Mouse (Mus musculus) CD4-positive, CD25-positive, alpha-beta regulatory T cell, adult 2 months (primary cell): ENCODE data around the gene Parvg.

Source experiments
- DNase-seq: peaks from one replicate; pipeline ENCODE4 v3.0.0-alpha.2; 2012; ENCODE audit warnings: low read depth, low spot score

The Parvg gene

DNA sequence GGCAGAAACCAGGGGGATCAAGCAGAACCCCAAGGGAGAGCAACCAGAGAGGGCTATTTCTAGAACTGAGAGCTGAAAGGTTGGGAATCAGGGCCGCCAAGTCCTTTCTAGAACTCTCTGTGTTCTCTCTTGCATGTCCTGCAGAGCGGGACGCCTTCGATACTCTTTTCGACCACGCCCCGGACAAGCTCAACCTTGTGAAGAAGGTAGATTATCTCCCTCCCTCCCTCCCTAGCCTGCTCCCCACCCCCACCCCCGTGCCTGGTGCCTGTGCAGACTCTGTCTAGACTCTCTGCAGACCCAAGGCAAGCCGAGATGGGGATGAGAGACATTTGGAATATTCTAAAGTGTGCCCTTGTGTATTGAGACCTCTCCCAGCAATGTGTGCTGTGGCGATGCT, 20.6 kb upstream of the Parvg start:
- DNase-seq, result no peak

DNA sequence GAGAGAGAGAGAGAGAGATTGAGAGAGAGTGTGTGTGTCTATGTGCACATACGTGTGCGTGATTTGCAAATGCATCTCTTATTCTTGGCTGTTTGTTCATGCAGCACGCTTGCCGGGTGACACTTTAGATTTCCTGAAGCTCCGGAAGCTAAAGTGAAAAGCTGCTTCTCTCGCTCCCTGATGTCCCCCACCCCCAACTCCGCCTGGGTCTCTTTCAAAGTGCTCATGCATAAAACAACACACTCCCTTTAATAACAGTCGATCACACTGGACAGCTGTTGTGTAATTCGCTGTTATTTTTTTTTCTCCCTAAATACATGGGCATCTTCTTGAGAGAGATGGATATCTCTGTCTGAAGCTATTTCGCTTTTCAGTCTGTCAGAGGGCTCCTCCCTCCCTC, 18.5 kb upstream of the Parvg start:
- DNase-seq, result no peak

DNA sequence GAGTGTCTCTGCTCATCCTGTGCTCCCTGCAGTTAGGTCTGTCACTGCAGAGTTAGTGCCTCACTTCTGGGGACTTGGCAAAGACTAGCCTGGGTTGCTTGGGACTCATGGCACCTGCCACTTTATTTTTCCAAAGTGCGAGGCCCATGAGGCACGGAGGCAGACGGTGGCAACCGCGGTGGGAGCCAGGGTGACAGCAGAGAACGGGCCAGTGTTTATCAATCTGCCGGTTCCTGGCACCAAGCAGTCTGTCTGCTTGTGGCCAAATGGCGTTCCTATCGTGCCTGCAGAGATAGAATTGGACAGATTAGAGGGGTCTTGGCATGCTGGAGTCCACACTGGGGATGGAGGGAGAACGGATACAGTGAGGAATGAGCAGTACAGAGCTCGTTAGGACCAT, 13.6 kb upstream of the Parvg start:
- DNase-seq, result no peak

GRCm38 (mm10) chr15:84311295-84312085, 12.3 kb upstream of the Parvg start:
- DNase-seq, result no peak

DNA sequence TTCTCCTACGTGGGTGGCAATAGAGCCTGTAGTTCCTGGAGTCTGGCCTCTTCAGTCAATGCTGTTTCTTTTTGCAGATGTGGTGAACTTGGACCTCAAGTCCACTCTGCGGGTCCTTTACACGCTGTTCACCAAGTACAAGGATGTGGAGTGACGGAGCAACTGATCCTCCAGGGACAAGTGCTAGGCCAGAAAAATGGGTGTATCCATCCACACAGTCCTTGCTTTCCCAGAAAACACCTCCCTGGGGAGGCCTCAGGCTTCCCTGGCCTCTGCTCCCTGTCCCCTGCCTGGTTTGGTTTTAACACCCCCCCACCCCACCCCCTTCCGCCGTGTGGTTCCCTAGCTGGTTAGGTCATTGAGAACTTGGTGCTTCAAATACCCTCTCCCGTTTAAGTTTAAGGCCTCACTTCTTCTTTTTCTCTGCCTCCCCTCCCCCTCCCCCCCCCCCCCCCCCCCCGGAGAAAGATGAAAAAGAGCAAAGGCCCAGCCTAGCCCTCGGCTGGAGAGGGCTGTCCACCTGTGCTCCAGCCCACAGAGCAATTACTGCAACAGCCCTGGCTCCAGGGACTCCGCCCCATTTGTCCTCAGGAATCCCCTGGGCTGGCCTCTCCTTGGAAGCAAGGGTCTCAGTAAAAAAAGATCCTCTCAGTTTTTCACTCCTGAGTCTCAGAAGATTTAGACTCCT, 10.8 kb upstream of the Parvg start:
- no peak for DNase-seq

- DNase-seq, result peak; percentile 70
Observed at GRCm38 (mm10) chr15:84313566-84313878, 10.3 kb upstream of the Parvg start.

DNA sequence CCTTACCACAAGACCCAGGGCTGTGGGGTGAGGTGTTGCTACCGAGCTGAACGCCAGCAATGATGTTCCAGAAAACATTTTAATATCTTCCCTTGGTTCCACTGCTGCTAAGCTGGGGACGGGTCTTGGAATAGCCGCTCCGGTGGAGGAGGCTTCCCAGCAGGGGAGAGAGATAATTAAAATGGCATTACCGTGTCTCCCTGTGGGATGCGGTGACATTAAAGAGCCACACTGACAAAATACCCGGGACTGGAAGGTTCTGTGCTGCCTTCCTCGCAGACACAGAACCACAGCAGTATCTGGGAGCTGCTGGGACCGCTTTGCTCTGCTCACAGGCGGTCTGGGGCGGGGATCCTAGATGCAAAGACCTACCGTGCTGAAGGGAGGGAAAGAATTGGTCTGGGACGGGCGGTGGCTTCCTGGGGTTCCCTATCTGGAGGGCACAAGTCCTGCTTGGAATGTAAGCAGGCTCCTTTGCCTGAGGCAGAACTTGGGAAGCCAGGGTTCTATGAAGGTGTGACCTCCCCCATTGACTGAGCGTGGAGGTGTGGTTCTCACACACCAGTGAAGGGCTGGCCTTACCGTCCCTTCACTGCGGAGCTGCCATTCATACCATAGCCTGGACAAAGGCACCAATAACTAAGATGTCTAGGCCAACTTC, 9.3 kb upstream of the Parvg start:
- DNase-seq, result no peak

DNA sequence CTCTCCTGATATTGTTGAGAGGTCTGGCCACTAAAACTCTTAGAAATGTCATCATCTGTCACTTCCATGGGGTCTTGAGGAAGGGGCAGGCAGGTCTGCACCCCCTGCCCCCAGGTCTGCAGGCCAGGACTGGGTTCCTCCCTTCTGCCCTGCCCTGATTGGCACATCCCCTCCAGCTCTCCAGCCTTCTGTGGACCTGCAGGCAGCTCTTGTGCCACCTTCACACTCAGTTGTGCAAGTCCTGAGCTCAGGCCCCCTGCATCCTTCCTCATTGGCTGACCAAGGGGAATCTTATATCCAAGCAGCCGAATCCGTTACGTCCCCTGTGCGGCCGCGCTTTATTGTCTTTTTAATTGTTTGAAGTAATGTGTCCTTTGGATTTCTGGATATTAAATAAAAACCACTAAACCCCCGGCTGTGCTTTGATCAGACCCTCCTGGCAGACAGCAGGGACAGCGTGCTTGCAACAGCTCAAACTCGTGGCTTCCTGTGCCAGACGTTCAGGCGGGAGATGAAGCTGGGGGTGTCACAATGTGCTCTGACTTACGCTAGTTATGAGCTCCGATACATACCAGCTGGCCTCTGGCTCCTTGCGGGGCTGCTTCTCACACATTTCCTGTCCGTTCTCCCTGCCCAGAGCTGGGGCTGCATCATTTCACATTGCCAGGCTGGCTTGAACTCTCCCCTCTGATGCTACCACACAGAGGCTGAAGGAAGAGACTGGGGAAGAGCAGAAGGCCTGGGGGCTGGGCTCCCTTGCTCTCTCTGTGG, 8.4 kb upstream of the Parvg start:
- DNase-seq, result peak; percentile 31

DNA sequence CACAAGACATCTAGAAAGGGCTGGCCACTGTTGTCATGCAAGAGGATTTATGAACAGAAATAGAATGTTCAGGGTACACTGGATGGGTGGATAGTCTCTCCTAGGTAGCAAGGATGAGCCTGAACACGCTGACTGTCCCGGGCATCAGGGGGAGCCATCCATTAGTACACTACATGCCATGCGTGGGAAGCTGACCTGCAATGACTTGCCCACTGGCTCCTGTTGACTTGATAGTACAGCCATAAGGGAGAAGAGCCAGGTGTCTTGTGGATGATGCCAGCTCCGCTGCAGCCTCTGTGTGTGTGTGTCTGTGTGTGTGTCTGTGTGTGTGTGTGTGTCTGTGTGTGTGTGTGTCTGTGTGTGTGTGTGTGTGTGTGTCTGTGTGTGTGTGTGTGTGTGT, 4.4 kb upstream of the Parvg start:
- no peak for DNase-seq

GRCm38 (mm10) chr15:84321544-84322174, 2.2 kb upstream of the Parvg start:
- no peak for DNase-seq

GRCm38 (mm10) chr15:84324870-84325553, 1.2 kb downstream of the Parvg start:
- DNase-seq, result peak; percentile 31

DNA sequence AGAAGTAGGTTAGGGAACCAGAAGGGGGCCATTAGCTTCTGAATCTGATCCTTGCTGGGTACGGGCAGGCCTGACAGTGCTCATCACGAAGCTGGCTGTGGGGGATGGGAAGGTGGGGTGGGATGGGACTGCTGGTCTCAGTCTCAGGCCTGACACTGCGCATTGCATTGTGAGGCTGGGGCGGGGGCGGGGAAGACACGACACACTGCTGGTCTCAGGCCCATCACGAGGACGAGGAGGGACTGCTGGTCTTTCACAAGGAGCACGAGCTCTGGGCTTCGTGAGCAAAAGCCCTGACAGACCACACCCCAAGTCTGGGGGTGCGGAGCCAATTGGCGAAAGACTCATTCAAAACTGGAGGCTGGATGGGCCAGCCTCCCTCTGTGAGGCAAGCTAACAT, 1.9 kb downstream of the Parvg start:
- DNase-seq, result peak; percentile 35

- DNase-seq, result no peak
Observed at GRCm38 (mm10) chr15:84328870-84329269, 5.0 kb downstream of the Parvg start.

GRCm38 (mm10) chr15:84329940-84330339, 6.1 kb downstream of the Parvg start:
- DNase-seq, result no peak

- peak; percentile 59 for DNase-seq
Observed at GRCm38 (mm10) chr15:84331066-84331612, 7.3 kb downstream of the Parvg start.

GRCm38 (mm10) chr15:84336281-84336817, 12.5 kb downstream of the Parvg start:
- no peak for DNase-seq

GRCm38 (mm10) chr15:84337599-84337998, 13.8 kb downstream of the Parvg start:
- no peak for DNase-seq

DNA sequence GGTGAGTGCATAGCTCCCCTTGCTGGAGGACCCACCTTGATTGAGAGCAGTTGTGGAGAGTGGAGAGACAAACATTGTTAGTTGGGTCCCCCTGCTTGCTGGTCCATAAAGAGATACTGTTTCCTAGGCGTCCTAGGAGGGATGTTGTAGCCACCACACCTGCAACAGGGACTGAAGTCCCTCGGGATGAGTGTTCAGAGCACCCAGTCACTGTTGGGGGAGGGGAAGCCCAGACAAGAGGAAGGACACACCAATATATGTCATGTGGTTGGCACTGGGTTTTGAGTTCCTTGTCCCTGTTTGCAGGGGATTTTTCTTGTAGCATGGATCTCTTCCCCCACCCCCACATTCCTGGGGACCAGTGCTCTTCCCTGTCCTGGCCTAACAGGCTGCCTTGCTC, 17.1 kb downstream of the Parvg start:
- no peak for DNase-seq

GRCm38 (mm10) chr15:84348769-84349168, 24.9 kb downstream of the Parvg start:
- peak; percentile 40 for DNase-seq
